Mouse (Mus musculus): ENCODE data around the gene Gm20604.

Gm20604 gene

GRCm38 (mm10) chr12:102743036-102743588 is 15.4 kb downstream of the Gm20604 start:
- no peak for DNase-seq (ENCODE audit: low spot score)

GRCm38 (mm10) chr12:102742056-102742455 is 16.4 kb downstream of the Gm20604 start:
- DNase-seq (ENCODE audit: low spot score), result no peak

- no peak for DNase-seq (ENCODE audit: low spot score)
These were observed 18.2 kb downstream of the Gm20604 start for GRCm38 (mm10) chr12:102740285-102740684.

GRCm38 (mm10) chr12:102739096-102739495 is 19.4 kb downstream of the Gm20604 start:
- no peak for DNase-seq (ENCODE audit: low spot score)

- DNase-seq (ENCODE audit: low spot score), result peak; percentile 78
These were observed 25.1 kb downstream of the Gm20604 start for GRCm38 (mm10) chr12:102733381-102733780.

- no peak for DNase-seq (ENCODE audit: low spot score)
These were observed 27.5 kb downstream of the Gm20604 start for GRCm38 (mm10) chr12:102730798-102731619.

- peak; percentile 80 for DNase-seq (ENCODE audit: low spot score)
These were observed 28.3 kb downstream of the Gm20604 start for GRCm38 (mm10) chr12:102729855-102730797.

- no peak for DNase-seq (ENCODE audit: low spot score)
These were observed 32.7 kb downstream of the Gm20604 start for GRCm38 (mm10) chr12:102725761-102726175.

- no peak for DNase-seq (ENCODE audit: low spot score)
These were observed 33.3 kb downstream of the Gm20604 start for GRCm38 (mm10) chr12:102725146-102725545.

- no peak for DNase-seq (ENCODE audit: low spot score)
These were observed 34.6 kb downstream of the Gm20604 start for GRCm38 (mm10) chr12:102723861-102724260.

GRCm38 (mm10) chr12:102722966-102723365 is 35.5 kb downstream of the Gm20604 start:
- DNase-seq (ENCODE audit: low spot score), result no peak

- no peak for DNase-seq (ENCODE audit: low spot score)
These were observed 36.0 kb downstream of the Gm20604 start for GRCm38 (mm10) chr12:102722451-102722850.

GRCm38 (mm10) chr12:102719552-102720315 is 38.7 kb downstream of the Gm20604 start:
- DNase-seq (ENCODE audit: low spot score), result no peak

GRCm38 (mm10) chr12:102714654-102715395 is 43.6 kb downstream of the Gm20604 start:
- DNase-seq (ENCODE audit: low spot score), result no peak

- no peak for DNase-seq (ENCODE audit: low spot score)
These were observed 44.4 kb downstream of the Gm20604 start for GRCm38 (mm10) chr12:102714116-102714515.

- DNase-seq (ENCODE audit: low spot score), result no peak
These were observed 45.2 kb downstream of the Gm20604 start for GRCm38 (mm10) chr12:102713153-102713865.

GRCm38 (mm10) chr12:102710851-102711375 is 47.6 kb downstream of the Gm20604 start:
- no peak for DNase-seq (ENCODE audit: low spot score)

GRCm38 (mm10) chr12:102709896-102710295 is 48.6 kb downstream of the Gm20604 start:
- DNase-seq (ENCODE audit: low spot score), result no peak

- DNase-seq (ENCODE audit: low spot score), result no peak
These were observed 50.3 kb downstream of the Gm20604 start for GRCm38 (mm10) chr12:102708220-102708619.
